Mouse (Mus musculus) left cerebral cortex, adult 2 months (tissue): ENCODE measurements at regions not wholly inside any gene's neighbourhood (a gene's known extent, or its start where the extent isn't known, plus 50 kb on each side); places are given as distances from the start of the nearest gene placed in this dataset.

Experiments used
- DNase-seq, 2 experiments: peaks; one replicate each; pipeline ENCODE4 v3.0.0; 2021 to 2022; ENCODE audit warnings: low spot score in 2 of 2, mixed read lengths in 1 of 2; ENCODE audit errors: extremely low spot score in 1 of 2
- H3K27ac ChIP-seq: fragments of 200-600 bp; 2 replicates; pipeline ENCODE4 v1.8.1; 2022
- H3K4me3 ChIP-seq: fragments of 200-600 bp; 2 replicates; pipeline ENCODE4 v1.8.1; 2022
- CTCF ChIP-seq: fragments of 200-600 bp; IDR thresholded peaks from 2 replicates; pipeline ENCODE4 v1.8.1; 2022; ENCODE audit warnings: antibody characterized with exemption, mild to moderate bottlenecking, moderate library complexity
- intact Hi-C: fragments of 180-260 bp; cut with DNase I; formaldehyde crosslinking; loops from one replicate; pipeline ENCODE4 v1.15.1; 2025

GRCm38 (mm10) chr3:128921428-128921827 lies 278.2 kb upstream of the Pitx2 start:
- Histone ChIP-seq H3K27ac (no peak overlapping the region), H3K4me3 (no peak overlapping the region)
- DNase-seq = no peak
- no peak for TF ChIP-seq CTCF
- intact Hi-C loops = no loop called here

GRCm38 (mm10) chr3:128922150-128922549 lies 277.5 kb upstream of the Pitx2 start:
- H3K27ac ChIP-seq = no peak overlapping the region
- DNase-seq = no peak
- intact Hi-C loops = no loop called here
- TF ChIP-seq CTCF = no peak
- no peak overlapping the region for H3K4me3 ChIP-seq

GRCm38 (mm10) chr3:128938536-128938935 lies 261.1 kb upstream of the Pitx2 start:
- Histone ChIP-seq H3K27ac (no peak overlapping the region), H3K4me3 (no peak overlapping the region)
- intact Hi-C loops = no loop called here
- DNase-seq = no peak
- no peak for TF ChIP-seq CTCF

GRCm38 (mm10) chr3:128941156-128941555 lies 258.5 kb upstream of the Pitx2 start:
- no peak for DNase-seq
- intact Hi-C loops = no loop called here
- Histone ChIP-seq H3K27ac (no peak overlapping the region), H3K4me3 (no peak overlapping the region)
- no peak for TF ChIP-seq CTCF

- intact Hi-C loops = no loop called here
- TF ChIP-seq CTCF = no peak
- no peak for DNase-seq
- H3K27ac ChIP-seq = no peak overlapping the region
- H3K4me3 ChIP-seq = no peak overlapping the region
Observed at GRCm38 (mm10) chr3:128944631-128945030, 255.0 kb upstream of the Pitx2 start.

GRCm38 (mm10) chr3:128954886-128955285 lies 244.8 kb upstream of the Pitx2 start:
- no peak overlapping the region for H3K4me3 ChIP-seq
- H3K27ac ChIP-seq = no peak overlapping the region
- intact Hi-C loops = no loop called here
- no peak for DNase-seq
- no peak for TF ChIP-seq CTCF

GRCm38 (mm10) chr3:128976752-128977151 lies 222.9 kb upstream of the Pitx2 start:
- DNase-seq = no peak
- intact Hi-C loops = no loop called here
- TF ChIP-seq CTCF = no peak
- no peak overlapping the region for H3K4me3 ChIP-seq
- no peak overlapping the region for H3K27ac ChIP-seq

- peak in 1 of 2 experiments; percentile 9 for DNase-seq
- no peak for TF ChIP-seq CTCF
- no peak overlapping the region for H3K27ac ChIP-seq
- H3K4me3 ChIP-seq = peak overlapping the region; percentile 35
- intact Hi-C loops = no loop called here
Observed at GRCm38 (mm10) chr3:128990183-128990912, 209.3 kb upstream of the Pitx2 start.

- intact Hi-C loops = no loop called here
- Histone ChIP-seq H3K4me3 (no peak overlapping the region), H3K27ac (no peak overlapping the region)
- TF ChIP-seq CTCF = no peak
- no peak for DNase-seq
Observed at GRCm38 (mm10) chr3:129002866-129003265, 196.8 kb upstream of the Pitx2 start.

GRCm38 (mm10) chr3:129004085-129004484 lies 195.6 kb upstream of the Pitx2 start:
- Histone ChIP-seq H3K4me3 (no peak overlapping the region), H3K27ac (no peak overlapping the region)
- no peak for DNase-seq
- TF ChIP-seq CTCF = no peak
- intact Hi-C loops = no loop called here

- Histone ChIP-seq H3K27ac (no peak overlapping the region), H3K4me3 (no peak overlapping the region)
- TF ChIP-seq CTCF = no peak
- intact Hi-C loops = no loop called here
- DNase-seq = no peak
Observed at GRCm38 (mm10) chr3:129038877-129039276, 160.8 kb upstream of the Pitx2 start.

- intact Hi-C loops = no loop called here
- H3K27ac ChIP-seq = no peak overlapping the region
- no peak for DNase-seq
Observed at GRCm38 (mm10) chr3:129044834-129045233, 154.8 kb upstream of the Pitx2 start.

GRCm38 (mm10) chr3:129049899-129050597 lies 149.6 kb upstream of the Pitx2 start:
- TF ChIP-seq CTCF = no peak
- Histone ChIP-seq H3K4me3 (no peak overlapping the region), H3K27ac (no peak overlapping the region)
- DNase-seq = no peak
- intact Hi-C loops = no loop called here

More at GRCm38 (mm10) chr3:129044834-129045233, 154.8 kb upstream of the Pitx2 start:
- no peak for TF ChIP-seq CTCF
- no peak overlapping the region for H3K4me3 ChIP-seq
